Mouse (Mus musculus) right cerebral cortex, postnatal 14 days (tissue): ENCODE data around the gene Btnl2.
A peak's percentile ranks its signal among the peaks of the same experiment; 100 is the strongest.

Source experiments
- DNase-seq: peaks from one replicate; pipeline ENCODE4 v3.0.0; 2022

Btnl2 gene

GRCm38 (mm10) chr17:34349429-34349828 is 5.2 kb upstream of the Btnl2 start:
- peak; percentile 83 for DNase-seq

DNA sequence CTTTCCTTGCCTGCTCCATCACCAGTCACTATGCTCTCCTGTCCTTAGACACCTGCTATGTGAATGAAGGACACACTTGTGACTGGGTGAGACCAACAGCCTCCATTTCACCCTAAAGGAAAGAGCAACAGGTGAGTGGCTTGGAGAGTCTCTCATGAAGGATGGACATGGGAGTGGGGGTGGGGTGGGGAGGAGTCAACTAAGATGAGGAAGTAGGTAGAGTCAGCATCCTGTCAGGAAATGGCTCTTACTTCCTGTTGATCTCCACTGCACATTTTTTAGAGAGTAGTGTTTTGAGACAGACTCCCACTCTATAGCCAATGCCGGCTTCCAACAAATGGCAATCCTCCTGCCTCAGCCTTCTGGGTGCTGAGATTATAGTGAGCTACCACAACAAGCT is 318 bp downstream of the Btnl2 start:
- no peak for DNase-seq

DNA sequence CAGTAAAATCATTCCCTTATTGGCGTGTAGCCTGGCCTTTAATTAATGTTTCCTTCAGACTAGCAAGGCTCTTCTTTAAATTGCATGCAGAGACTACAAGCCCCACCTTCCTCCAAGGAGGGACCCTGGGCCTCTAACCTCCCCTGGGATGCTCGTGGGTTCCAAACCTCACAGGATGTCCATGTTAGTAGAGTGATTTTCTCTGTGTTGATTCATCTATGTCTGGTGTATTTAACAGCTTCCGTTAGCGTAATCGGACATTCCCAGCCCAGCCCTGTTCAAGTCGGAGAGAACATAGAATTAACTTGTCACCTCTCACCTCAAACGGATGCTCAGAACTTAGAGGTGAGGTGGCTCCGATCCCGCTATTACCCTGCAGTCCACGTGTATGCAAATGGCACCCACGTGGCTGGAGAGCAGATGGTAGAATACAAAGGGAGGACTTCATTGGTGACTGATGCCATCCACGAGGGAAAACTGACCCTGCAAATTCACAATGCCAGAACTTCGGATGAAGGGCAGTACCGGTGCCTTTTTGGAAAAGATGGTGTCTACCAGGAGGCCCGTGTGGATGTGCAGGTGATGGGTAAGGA is 8.4 kb downstream of the Btnl2 start:
- DNase-seq: no peak

DNA sequence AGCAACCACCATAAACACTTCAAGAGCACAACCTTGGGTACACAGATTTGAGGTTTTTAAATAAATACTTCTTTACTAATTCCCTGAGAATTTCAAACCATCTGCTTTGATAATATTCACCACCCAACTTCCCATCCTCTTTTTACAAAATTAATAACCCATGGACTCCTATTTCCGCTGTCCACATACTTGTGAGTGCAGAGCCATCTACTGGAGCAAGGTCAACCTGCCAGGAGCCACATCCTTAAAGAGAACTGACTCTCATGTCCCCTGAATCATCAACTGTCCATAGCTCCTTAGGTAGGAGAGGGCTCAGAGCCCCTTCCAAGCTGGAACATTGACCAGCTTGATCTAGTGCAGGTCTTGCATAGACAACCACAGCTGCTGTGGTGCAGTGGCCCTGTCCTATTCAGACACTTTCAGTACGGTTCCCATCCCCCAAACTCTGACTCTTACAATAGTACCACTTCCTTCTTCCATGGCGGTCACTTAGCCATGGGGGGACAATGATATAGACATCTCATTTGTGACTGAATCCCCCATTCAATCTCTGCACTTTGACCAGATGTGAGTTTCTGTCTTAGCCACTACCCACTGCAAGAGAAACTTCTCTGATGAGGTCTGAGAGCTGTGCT is 9.2 kb downstream of the Btnl2 start:
- DNase-seq: no peak

DNA sequence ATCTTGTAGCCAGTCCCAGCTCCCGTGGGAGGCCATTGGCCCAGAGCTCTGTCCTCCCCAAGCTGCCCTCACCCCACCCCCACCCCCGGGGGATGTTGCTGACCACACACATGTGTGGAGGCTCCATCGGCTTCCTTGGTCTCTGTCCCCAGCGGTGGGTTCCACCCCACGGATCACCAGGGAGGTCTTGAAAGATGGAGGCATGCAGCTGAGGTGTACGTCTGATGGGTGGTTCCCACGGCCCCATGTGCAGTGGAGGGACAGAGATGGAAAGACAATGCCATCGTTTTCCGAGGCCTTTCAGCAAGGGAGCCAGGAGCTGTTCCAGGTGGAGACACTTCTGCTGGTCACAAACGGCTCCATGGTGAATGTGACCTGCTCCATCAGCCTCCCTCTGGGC is 10.4 kb downstream of the Btnl2 start:
- no peak for DNase-seq

DNA sequence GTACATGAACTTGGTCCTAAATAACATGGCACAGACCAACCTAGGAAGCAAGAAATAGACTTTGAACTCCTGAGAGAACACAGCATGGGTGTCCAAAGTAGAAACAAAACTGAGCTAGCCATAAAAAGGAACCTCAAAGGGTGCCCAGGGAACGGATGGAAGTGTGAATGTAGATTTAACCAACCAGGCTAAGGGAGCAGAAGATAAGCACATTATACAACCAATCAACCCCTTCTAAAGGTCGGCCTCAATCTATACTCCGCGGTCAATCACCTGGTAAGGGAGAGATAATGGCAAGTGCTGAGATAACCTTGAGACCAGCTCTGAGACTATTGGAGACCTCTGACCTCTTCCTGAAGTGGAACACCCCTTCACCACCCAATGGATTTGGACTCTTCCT is 15.9 kb downstream of the Btnl2 start:
- DNase-seq: no peak

DNA sequence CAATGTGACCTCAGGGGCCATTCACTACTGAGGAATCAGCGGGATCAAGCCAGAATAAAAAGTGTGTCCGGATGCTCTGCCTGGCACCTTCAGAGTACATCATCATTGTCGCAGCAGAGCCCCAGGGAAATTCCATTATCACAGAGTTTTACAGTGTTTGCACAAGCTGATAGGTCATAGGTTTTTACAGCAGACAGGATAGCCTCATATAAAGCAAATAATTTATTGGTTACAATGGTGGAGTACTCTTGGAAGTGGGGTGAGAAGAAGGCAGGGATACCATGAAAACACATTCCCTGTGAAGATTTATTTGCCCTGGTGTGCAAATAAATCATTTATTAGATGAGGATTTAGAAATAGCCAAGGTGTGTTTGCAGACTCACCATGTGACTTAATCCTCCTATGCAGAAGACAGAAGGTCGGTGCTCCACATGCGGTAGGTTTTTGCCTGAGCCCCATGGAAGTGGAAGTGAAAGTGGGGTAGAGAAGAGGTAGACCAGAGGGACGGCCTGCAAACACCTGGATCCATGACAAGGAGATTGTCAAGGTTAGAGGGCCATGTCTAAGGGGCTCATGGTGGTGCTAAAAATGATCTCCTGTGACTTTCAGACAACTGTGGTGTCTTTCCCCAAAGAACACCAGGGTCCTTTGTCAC is 18.6 kb downstream of the Btnl2 start:
- DNase-seq: no peak

GRCm38 (mm10) chr17:34376847-34377246 is 22.2 kb downstream of the Btnl2 start, which contains the start of gene Btnl1:
Gene Btnl1, plus strand, starts transcription at chr17:34377132.
- no peak for DNase-seq

GRCm38 (mm10) chr17:34377450-34378209 is 23.0 kb downstream of the Btnl2 start:
- no peak for DNase-seq

DNA sequence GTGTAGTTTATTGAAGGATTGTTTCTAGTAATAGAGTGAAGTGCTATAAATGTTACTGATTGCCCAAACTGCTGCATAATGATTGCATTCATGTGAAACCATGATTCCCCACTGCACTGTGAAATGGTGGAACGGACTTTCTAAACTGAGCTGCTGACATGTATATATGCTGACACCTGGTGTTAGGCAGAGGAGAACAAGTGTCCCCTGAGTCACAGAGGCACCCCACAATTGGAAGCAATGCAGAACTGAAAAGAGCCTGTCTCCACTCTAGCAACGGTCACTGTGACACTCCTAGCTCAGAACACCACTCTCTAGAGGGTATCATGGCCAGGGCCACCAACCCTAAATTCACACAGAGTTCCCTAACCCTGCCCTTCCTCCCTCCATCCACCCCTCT is 24.1 kb downstream of the Btnl2 start:
- DNase-seq: no peak

DNA sequence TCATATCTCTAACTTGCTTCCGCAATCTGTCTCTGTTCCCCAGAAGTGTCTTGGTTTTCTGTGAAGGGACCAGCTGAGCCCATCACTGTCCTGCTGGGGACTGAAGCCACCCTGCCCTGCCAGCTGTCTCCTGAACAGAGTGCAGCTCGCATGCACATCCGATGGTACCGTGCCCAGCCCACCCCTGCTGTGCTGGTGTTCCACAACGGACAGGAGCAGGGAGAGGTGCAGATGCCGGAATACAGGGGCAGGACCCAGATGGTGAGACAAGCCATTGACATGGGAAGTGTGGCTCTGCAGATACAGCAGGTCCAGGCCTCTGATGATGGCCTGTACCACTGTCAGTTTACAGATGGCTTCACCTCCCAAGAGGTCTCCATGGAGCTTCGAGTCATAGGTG is 24.8 kb downstream of the Btnl2 start:
- no peak for DNase-seq

DNA sequence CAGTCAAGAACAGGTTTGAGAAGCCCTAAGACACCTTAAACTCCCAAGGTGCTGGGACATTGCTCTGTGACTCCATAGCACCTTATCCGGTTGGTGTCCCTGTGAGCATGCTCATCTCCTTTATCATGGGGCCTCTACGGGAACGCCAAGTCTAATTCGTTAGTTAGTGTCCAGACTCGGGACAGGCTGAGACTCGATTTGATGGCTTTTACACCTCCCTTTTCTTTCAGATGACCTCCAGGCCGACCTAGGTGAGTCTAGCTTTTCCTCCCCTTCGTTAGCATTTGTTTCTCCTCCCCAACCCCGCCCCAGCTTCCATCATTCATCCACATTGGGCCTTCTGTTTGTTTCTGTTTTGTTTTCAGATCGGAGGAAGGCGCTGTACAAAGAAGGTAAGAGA is 27.3 kb downstream of the Btnl2 start:
- no peak for DNase-seq

DNA sequence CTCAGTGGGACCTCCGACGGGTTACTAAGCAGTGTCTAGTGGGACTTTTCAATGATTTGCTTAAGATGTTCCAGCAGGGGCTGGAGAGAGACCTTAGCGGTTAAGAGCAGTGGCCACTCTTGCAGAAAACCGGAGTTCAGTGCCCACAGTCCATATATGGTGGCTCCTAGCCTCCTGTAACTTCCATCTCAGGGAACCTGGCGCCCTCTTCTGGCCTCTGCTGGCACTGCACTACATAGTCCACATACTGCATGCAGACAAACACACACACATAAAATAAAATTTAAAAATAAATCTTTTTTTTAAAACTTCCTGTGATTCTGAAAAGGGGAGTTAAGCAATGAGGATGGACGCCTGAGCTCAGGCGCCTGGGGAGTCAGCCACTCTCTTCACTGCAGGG is 28.6 kb downstream of the Btnl2 start:
- no peak for DNase-seq

GRCm38 (mm10) chr17:34384699-34385098 is 30.1 kb downstream of the Btnl2 start:
- no peak for DNase-seq

- DNase-seq: no peak
These were observed 32.0 kb downstream of the Btnl2 start for GRCm38 (mm10) chr17:34386656-34387055.

DNA sequence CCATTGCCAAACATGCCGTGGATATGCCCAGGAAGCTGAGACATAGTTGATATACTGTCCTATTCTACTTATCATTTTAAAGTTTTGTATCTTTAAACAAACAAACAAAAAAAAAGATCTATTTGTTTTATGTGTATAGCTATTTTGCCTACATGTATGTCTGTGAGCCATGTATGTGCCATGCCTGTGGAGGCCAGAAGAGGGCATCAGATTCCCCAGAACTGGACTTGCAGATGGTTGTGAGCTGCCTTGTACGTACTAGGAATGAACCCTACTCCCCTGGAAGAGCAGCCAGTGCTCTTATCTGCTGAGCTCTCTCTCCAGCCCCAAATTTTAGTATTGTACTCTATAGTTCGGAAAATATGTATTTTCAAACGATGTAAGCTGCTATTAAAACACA is 33.9 kb downstream of the Btnl2 start:
- DNase-seq: no peak

DNA sequence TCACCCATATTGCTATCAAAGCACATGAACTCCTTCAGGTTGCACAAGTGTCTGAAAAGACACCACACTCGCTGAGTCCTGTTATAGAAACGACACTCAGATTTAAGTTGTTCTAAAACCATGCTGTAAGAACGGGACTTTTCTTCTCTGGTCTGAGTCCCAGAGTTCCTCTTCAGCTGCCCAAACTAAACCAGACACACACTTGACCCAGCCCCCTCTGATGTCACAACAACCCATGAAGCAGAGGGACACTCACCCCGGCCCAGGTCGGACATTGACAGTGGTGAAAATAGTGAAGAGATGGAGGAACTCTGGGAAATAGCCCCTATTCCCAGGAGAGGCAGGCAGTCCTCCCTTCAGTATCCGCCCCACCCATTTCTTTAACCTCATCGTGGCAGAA is 36.9 kb downstream of the Btnl2 start:
- DNase-seq: no peak

- DNase-seq: peak; percentile 17
These were observed 37.7 kb downstream of the Btnl2 start for GRCm38 (mm10) chr17:34392321-34392720.

DNA sequence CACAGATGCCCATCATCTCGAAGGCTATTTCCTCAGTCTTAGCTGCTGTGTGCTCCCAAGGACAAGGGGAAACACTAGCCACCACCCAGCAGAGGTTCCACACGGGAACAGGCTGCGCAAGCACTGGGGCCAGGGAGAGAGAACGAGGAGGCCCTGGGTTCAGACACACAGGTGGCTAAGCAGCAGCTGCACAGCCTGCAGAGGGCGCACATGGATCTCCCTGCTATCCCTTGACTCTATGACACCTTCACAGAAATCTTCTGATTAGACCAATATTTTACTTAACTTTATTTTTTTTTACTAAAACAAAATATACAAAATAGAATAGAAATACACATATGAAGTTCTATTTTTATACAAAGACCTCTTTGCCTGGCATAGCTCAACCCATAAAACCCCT is 42.7 kb downstream of the Btnl2 start:
- peak; percentile 23 for DNase-seq

DNA sequence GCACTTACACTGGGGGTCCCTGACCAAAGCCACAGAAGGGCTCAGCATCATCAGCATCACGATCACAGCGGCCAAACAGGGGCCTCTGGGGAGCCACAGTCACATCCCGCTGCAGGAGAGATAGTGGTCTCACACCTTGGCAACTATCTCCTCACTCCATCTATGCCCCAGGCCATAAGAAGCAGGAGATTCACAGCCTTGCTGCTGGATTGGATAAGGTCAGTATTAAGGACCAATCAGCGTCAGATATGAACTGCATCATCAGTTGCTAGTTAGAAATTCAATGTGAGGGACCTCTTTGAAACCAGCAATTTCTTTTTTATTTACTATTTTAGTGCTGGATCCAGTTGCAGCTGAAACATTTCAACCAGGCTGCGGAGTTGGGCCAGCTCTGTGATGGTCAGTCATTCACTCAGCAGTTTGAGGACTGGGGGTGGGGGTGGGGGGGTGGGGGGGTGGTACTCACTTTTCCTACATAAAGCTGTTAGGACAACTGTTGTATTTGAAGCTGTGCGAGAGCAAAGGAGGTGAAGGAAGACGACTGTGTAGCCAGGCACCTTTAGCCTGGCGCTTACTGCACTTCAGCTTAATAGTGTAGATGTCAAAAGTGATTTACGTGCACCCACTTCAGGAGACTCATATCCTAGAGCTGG is 43.6 kb downstream of the Btnl2 start:
- no peak for DNase-seq

GRCm38 (mm10) chr17:34398711-34399393 is 44.2 kb downstream of the Btnl2 start, which contains the start of gene BC051142:
Gene BC051142, plus strand, starts transcription at chr17:34398820.
- DNase-seq: peak; percentile 80

GRCm38 (mm10) chr17:34399394-34399715 is 44.7 kb downstream of the Btnl2 start:
- no peak for DNase-seq

DNA sequence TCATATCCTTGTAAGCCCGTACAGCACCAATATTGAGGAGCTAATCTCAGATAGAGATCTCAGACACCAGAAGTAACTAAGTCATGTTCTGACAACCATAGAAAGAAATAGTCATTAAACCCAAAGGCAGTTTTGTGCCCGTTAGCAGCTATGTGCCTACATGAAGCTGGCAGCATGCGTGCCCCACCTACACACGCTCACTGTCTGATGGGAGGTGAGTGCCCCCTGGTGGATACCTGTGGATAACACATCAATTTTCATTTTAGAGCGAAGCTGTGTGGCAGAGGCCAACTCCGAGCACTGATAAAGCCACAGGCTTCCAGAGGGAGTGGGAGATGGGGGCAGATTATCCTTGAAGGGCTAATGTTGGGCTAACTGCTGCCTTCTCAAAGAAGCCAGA is 56.5 kb downstream of the Btnl2 start:
- peak; percentile 60 for DNase-seq
